19 mouse cellular contexts compared by ENCODE assay signal in genomic region chr1:91430761-91431160, GRCm38 (mm10). TPM values are rescaled to one million over a fixed set of nuclear protein-coding genes. Genes with fewer than 3 reads are reported as not detected.
DNase-seq lines count a peak whose midpoint lies in the region; ATAC-seq lines count a peak whose summit lies in the region.
"Had no signal": no experiment of that assay in that cellular context is flagged by ENCODE, and none has a peak within 500 bp of the region (broad histone marks: within the 10 kb centered on the region; RNA-seq: fewer than 3 reads in every experiment).

No protein-coding gene starts in this region.

- no peak overlapping the region for H3K9ac ChIP-seq in midbrain, embryonic 11.5 days (ENCODE audit: low read length)
- no peak overlapping the region for H3K9ac ChIP-seq in midbrain, embryonic 13.5 days (replicated peaks)

- no peaks in the 10 kb centered on the region for H3K4me1 ChIP-seq in midbrain, embryonic 11.5 days (ENCODE audit: control insufficient read depth, insufficient read depth, low read length)
- no peaks in the 10 kb centered on the region for H3K4me1 ChIP-seq in midbrain, embryonic 13.5 days (replicated peaks)

- intact Hi-C loops in heart, postnatal 36 days (cut with DNase I): loop anchor here (1.0 kb wide), 1 partner anchor 28 kb away; no protein-coding TSS in a partner anchor

- H3K9me3 ChIP-seq in midbrain, embryonic 11.5 days (ENCODE audit: control insufficient read depth, low read length): no peaks in the 10 kb centered on the region
- no peaks in the 10 kb centered on the region for H3K9me3 ChIP-seq in midbrain, embryonic 13.5 days
- H3K9me3 ChIP-seq: G1E had no signal

- H3K27me3 ChIP-seq in midbrain, embryonic 11.5 days (ENCODE audit: control insufficient read depth, insufficient read depth, low read length): no peaks in the 10 kb centered on the region
- no peaks in the 10 kb centered on the region for H3K27me3 ChIP-seq in midbrain, embryonic 13.5 days
- H3K27me3 ChIP-seq: CH12.LX, Patski had no signal

- H3K4me2 ChIP-seq in midbrain, embryonic 11.5 days: no peak overlapping the region
- no peak overlapping the region for H3K4me2 ChIP-seq in midbrain, embryonic 13.5 days (replicated peaks)

- no peak overlapping the region for H3K4me3 ChIP-seq in midbrain, embryonic 11.5 days (ENCODE audit: low read depth, low read length)
- no peak overlapping the region for H3K4me3 ChIP-seq in midbrain, embryonic 13.5 days (replicated peaks)

- DNase-seq in heart, adult 11 months: peak; percentile 90
- no peak for DNase-seq in heart, postnatal 36 days
- peak; percentile 23 for DNase-seq in midbrain, embryonic 11.5 days (ENCODE audit: low spot score, missing footprints)
- DNase-seq: adrenal gland, adult 2 months; adrenal gland, adult 8-10 months; adrenal gland, postnatal 10 days; adrenal gland, postnatal 14 days; adrenal gland, postnatal 25 days; adrenal gland, postnatal 36 days; B cell, adult 2 months; cerebellum, adult 11 months; cerebellum, adult 11-12 months; cerebellum, adult 18-20 months had no signal

- ATAC-seq in midbrain, embryonic 11.5 days (ENCODE audit: low FRiP score): no peak
- no peak for ATAC-seq in midbrain, embryonic 13.5 days
- ATAC-seq: activated CD4-positive, CD25-positive, alpha-beta regulatory T cell, adult 4 months; CD4-positive, CD25-positive, alpha-beta regulatory T cell, adult 4 months; Patski had no signal

- 78% methylated on average over 7 of the region's 7 CpGs for WGBS in midbrain, embryonic 11.5 days
- WGBS in midbrain, embryonic 13.5 days: 87% methylated on average over 7 of the region's 7 CpGs

- no peak overlapping the region for H3K27ac ChIP-seq in midbrain, embryonic 11.5 days (ENCODE audit: low read depth, low read length)
- no peak overlapping the region for H3K27ac ChIP-seq in midbrain, embryonic 13.5 days

- H3K36me3 ChIP-seq in midbrain, embryonic 11.5 days (ENCODE audit: control insufficient read depth, insufficient read depth, low read length): no peaks in the 10 kb centered on the region
- H3K36me3 ChIP-seq in midbrain, embryonic 13.5 days: peaks cover 43% of the 10 kb centered on the region

RNA-seq across cellular contexts. Expression of gene Hes6, which starts 16.9 kb away (rescaled TPM):
- total RNA-seq in heart, postnatal 36 days (2021): 10 to 100 TPM; 18.0 to 20.1 TPM
- polyA plus RNA-seq in midbrain, embryonic 11.5 days (2014; fragmentation: Nextera tagmentation; extraction: Ambion mirVana): 300 and 322 TPM in 2 replicates
- polyA plus RNA-seq in midbrain, embryonic 13.5 days (2015; fragmentation: Nextera tagmentation; extraction: Ambion mirVana): 316 and 357 TPM in 2 replicates

RNA-seq across cellular contexts. Expression of gene Per2, which starts 28.4 kb away (rescaled TPM):
- 10 to 100 TPM in 1 of 2 experiments, 1 to 10 TPM in 1; 7.9 to 13.5 TPM for total RNA-seq in heart, postnatal 36 days (2021)
- polyA plus RNA-seq in midbrain, embryonic 11.5 days (2014; fragmentation: Nextera tagmentation; extraction: Ambion mirVana): 1.5 and 1.6 TPM in 2 replicates
- 4.4 and 4.7 TPM in 2 replicates for polyA plus RNA-seq in midbrain, embryonic 13.5 days (2015; fragmentation: Nextera tagmentation; extraction: Ambion mirVana)

RNA-seq across cellular contexts. Expression of gene Ilkap, which starts 32.1 kb away (rescaled TPM):
- total RNA-seq in heart, postnatal 36 days (2021): 10 to 100 TPM; 47.4 to 51.9 TPM
- polyA plus RNA-seq in midbrain, embryonic 11.5 days (2014; fragmentation: Nextera tagmentation; extraction: Ambion mirVana): 163 and 169 TPM in 2 replicates
- 148 and 155 TPM in 2 replicates for polyA plus RNA-seq in midbrain, embryonic 13.5 days (2015; fragmentation: Nextera tagmentation; extraction: Ambion mirVana)

Comparison
In these comparisons a context has a peak if more than half of its experiments do, and no peak if none do; other contexts are left out.
1. DNase-seq: peak in heart, adult 11 months (single experiment) and midbrain, embryonic 11.5 days (single experiment); none in heart, postnatal 36 days (0 of 2).